Mouse (Mus musculus) mouse embryonic stem cell (cell line): ENCODE data around the gene Fam83g.

ENCODE experiments used
- in situ Hi-C, 2 experiments: fragments of 300-500 bp; cut with MboI; formaldehyde crosslinking; loops; 1 replicate in 1 of 2; 3 replicates in 1 of 2; pipeline ENCODE4 v1.14.3; 2019 to 2020; ENCODE audit warnings: low sequenced_read_pairs in 2 of 2, low pct_unique_long_range_greater_than_20kb in 1 of 2, mixed read lengths in 1 of 2; ENCODE audit not compliant: unreplicated experiment in 1 of 2

Gene Fam83g

DNA sequence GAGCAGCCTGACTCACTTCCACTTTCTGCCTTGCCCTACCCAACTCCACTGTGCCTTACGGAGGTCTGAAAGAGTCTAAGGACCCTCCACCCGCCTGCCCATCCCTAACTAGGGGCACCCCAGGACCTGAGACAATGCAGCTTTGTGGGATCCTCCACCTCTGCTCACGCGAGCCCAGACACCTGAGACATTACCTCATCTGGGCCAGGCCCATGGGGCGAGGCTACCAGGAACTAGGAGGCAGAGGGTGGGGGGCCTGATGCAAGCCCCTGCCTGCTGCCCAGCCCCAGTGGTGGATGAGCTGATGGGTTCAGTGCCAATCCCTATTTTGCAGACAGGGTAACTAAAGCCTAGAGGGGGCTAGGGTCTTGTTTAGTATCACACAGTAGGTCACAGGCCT, 15.6 kb downstream of the Fam83g start:
- in situ Hi-C loops = no loop called here

DNA sequence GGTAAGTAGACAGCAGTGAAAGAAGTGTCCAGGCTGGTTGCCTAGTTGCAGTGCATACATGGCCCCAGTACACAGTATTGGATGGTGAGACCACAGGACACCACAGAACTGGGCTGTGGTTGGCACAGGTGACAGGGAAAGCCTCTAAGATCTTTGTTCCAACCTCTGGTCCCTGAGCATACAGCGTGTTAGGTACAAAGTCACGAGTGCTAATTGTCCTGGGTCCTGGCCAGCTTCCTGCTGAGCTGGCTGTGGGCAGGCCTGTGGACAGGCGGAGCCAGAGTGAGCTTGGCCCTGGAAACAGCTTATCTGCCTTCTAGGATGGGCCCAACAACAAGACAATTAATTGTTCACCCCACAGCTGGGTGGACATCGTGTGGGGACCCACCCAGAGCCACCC, 16.0 kb downstream of the Fam83g start:
- in situ Hi-C loops = no loop called here

DNA sequence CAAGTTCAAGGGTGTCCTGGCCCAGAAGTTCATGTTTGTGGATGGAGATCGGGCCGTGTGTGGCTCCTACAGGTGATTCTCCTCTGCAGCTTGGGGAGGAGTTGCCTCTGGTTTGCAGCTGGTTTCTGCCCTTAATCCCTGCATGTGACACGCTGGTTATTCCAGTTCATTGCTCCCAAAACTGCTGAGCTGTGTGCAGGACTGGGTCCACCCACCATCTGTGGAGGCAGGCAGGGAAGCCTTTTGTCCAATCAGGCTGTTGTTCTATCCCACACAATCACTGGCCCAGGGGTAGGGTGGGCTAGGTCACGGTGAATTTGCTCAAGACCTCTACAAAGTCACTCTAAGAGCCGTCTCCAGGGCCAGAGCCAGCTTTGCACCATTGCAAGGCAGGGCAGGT, 17.8 kb downstream of the Fam83g start:
- in situ Hi-C loops = no loop called here

DNA sequence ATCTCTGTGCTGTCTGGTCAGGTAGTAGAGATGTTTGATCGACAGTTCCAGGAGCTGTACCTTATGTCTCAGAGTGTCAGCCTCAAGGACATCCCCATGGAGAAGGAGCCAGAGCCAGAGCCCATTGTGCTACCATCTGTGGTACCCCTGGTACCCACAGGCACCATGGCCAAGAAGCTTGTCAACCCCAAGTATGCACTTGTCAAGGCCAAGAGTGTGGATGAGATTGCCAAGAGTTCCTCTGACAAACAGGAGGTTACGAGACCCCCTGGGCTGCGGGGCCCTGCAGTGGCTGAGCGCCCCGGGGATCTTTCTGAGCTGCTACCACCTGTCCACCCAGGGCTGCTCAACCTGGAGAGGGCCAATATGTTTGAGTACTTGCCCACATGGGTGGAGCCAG, 18.6 kb downstream of the Fam83g start:
- in situ Hi-C loops = no loop called here

DNA sequence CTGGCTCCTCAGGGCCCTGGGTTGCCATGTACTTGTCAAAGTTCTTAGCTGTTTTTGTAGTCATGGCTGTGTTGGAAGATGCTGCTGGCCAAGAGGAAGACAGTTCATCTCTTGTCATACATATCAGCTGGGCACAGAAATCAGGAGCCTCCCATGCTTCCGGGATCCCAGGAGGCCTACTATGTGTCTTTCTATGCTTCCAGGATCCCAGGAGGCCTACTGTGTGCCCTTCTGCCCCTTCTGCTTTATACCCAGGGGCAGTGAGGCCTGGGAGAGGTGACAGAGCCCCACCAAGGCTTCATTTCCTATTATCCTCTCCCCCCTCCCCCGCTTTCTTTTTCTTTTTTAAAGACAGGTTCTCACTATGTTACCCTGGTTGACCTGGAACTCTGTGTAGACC, 21.7 kb downstream of the Fam83g start:
- in situ Hi-C loops = no loop called here

DNA sequence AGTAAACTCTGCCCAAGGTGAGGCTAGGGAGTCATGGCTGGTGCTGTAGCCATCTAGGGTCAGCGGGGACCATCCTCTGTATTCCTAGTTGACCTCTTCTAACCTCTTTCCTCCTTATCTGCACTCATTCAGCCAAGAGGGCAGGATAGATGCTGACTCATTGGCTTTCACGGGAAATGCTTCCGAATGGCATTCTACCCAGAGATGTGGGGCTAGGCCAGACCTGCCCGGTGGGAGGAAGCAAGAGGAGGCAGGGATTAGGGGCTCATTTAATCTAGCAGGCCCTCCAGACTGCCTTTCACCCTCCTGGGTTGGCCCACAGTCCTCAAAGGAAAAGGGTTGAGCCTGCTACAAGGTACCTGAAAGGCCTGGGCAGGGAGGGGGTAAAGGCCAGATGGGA, 22.3 kb downstream of the Fam83g start:
- in situ Hi-C loops = no loop called here

DNA sequence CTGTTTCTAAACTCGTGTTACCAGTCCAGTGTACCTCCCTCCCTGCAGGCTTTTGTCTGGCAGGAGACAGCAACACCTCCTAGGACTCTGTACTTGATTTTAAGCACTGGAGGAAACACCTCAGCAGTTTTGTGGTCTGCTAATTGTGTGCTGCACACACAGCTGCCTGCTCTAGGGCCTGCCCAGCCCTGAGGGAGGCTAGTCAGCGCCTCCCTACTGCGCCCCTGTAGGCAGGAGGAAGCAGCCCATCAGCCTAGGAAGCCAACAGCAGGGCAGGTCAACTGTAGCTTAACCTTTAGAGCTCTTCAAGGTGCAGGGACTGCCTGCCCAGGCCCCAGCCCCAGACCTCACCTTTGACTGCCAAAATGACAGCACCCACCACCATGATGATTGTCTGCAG, 25.0 kb downstream of the Fam83g start:
- in situ Hi-C loops = no loop called here

DNA sequence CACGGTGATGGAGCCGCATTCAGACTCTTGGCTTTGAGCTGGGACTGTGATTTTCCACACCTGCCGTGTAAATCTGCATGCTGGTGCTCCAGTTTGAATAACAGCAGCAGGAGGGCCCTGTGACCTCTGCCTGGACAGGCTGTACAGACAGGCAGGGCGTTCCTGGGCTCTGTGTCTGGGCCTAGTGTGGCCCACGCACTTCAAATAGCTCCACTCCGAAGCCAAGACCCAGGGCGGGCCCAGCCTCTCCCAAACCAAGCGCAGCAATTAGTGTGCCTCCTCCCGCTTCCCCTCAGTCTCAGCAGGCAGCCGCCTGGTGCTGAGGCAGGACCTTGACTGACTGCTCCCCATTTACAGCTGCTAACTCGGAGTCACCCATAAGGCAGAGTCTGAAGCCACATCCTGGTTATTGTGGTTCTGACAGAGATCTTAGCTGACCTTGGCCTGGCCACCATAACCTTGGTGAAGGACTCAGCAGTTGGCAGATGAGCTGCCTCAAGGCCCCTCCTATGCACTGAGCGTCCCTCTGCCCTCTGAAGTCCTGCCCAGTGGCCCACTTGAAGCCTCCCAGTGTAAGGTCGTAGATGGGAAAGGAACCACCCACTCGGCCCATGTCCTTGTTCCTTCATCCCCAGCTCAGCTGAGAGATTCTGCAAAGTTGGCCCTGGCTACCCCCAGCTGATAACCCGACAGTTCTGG, 29.4 kb downstream of the Fam83g start:
- in situ Hi-C loops = loop anchor here (10.0 kb wide), 2 partner anchors 89 to 299 kb away; no protein-coding TSS in a partner anchor

DNA sequence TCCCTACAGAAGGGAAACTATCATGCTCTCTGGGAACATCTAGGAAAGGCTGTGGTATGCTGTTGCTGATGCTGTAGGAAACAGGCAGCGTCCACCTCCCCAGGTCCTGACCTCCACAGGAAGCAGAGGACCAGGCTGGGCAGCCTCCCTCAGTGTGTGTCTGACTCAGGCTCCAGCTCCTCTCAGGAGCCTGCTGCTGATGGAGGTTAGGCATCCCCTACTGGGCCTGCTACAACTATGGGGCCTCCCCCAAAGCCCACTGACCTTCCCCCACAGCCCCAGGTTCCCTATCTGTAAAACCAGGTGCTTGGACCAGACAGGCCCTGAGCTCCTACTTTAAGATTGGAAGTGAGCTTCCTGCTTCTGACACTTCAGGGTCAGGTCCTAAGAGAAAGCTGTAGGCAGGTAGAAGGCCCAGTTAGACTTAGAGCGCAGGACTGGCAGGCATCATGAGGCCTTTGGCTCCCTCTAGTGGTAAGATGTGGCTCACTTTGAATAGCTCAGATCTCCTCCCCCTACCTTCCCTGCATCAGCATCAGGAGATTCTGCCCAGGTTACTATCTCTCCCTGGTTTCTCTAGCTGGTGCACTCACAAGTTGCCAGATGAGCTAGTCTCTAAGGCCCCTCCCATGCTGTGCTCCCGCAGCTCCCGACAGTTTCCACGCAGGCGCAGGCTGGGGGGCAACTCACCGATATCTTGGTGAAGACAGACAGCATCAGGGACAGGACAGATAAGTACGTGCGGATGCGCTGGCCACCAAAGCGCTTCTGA, 30.6 kb downstream of the Fam83g start:
- in situ Hi-C loops = loop anchor here (5.0 to 10.0 kb wide), 3 partner anchors 47 to 300 kb away; no protein-coding TSS in a partner anchor

DNA sequence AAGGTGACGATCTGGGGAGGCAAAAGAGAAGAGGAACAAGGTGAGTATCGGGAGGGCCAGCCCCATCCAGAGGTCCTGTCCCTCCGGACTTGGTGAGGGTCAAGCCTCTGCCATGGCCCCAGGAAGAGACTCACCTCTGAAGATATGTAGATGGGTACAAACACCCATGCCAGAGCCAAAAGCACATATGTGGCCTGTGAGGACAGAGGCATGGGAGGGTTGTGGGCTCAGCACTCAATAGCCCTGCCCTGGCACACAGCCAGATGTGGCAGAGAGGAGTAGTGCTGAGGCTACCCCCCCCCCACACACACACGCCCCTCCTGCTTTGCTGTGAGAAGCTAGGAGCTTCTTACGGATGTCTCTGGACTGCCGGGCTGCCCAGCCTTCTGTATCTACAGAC, 31.2 kb downstream of the Fam83g start:
- in situ Hi-C loops = loop anchor here (5.0 to 10.0 kb wide), 3 partner anchors 48 to 300 kb away; no protein-coding TSS in a partner anchor

DNA sequence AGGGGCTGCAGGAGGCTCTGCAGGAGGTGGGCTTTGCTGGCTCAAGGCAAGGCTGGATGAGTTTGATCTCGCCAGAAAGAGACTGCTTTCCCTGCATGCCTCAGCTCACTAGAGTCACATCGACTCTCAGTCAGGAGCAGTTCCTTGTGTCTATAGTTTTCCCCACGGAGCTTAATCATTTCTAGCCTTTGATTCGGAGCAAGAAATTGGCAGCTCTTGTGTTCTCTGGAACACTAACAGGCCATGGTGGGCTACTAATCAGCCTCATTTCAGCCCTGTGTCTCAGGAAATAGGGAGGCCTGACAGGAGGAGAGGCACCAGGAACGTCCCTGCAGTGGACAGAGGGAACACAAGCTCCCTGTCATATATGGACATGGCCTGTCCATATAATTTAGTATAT, 34.1 kb downstream of the Fam83g start:
- in situ Hi-C loops = loop anchor here (5.0 to 10.0 kb wide), 3 partner anchors 51 to 303 kb away; no protein-coding TSS in a partner anchor

DNA sequence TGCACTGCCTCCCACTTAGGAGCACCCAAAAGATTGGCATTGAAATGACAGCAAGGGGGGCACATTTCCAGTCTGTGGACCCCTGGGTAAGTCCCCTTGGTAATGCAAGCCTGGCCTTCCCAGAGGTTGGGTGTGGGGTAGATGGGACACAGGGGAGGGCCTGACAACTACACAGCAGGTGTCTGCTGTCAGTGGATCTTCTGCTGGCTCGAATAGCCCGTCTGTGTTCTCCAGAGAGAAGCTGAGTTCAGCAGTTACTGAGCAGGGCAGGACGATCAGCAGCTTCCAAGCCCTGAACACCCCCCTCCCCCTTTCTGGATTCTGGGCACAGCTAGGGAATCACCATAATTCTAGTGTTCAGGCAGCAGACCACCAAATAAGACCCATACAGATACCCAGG, 35.5 kb downstream of the Fam83g start:
- in situ Hi-C loops = loop anchor here (5.0 to 10.0 kb wide), 3 partner anchors 52 to 305 kb away; no protein-coding TSS in a partner anchor

DNA sequence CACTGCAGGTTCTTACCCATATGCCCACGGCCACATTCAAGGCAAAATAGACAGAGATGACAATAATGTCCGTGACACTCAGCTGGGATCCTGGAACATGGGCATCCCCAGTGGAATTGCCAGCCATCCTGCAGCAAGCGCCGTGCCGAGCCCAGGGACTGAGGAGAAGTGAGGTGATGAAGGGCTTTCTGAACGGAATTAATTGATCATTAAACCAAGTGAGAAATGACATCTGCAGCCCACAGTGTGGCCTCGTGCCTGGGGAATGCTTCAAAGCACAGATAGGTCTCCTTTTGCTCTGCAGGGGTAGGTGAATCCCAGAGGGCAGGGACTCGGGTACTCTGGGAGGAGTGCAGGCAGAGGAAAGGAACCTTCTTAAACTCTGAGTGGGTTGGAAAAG, 35.9 kb downstream of the Fam83g start:
- in situ Hi-C loops = loop anchor here (5.0 to 10.0 kb wide), 3 partner anchors 53 to 305 kb away; no protein-coding TSS in a partner anchor

DNA sequence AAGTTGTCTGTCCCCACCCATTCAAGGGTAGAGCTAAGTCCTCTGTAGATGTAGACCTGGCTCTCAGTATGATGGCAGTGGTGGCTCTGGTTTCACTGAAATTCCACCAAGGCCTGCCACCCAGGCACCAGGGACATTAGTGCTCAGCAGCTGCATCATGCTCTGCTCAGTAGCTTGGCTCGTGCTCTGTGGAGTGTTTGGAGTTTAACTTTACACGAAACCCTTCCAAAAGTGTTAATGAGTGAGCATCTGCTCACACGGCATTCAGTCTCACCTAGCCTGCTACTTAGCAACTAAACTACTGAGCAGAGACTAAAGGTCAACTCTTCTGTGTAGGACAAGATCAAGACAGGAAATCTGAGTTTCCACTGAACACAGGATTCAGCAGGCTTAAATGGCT, 36.7 kb downstream of the Fam83g start, which contains the start of gene Slc5a10:
Gene Slc5a10 (minus strand): TSS at position 191 of the 400 bp plus-strand sequence.
- in situ Hi-C loops = no loop called here

DNA sequence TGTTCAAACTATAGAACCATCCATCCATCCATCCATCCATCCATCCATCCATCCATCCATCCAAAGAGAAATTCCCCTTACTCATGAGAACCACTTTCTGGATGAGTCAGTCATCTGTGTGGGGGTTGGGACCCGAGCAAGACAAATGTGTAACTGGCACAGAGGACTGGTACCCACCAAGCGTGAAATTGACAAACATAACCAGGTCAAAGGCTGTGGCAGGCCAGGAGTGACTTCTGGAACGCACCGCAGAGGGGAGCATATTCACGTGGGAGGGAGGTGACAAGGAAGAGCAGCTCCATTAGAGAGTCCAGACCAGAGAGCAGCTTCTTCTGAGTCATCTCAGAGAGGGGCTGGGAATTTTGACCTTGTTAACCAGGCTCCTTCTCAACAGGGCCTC, 38.2 kb downstream of the Fam83g start:
- in situ Hi-C loops = no loop called here

DNA sequence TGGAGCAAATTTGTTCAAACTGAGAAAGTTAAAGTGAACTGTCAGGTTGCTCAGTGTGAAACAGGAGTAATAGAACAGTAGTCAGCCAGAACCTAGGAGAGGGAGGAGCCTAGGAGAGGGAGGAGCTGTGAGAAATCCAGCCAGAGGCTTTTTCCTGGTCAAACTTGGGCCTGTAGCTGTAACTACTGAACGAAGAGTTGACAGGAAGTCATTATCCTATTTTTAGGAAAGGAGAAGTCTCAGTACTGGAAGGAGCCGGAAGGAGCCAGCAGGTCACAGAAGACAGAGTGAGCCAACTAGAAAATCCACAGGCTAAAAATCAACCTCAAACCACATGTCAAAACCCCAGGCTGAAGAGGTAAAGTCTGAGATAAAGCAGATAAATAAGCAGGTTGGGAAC, 44.1 kb downstream of the Fam83g start:
- in situ Hi-C loops = no loop called here

DNA sequence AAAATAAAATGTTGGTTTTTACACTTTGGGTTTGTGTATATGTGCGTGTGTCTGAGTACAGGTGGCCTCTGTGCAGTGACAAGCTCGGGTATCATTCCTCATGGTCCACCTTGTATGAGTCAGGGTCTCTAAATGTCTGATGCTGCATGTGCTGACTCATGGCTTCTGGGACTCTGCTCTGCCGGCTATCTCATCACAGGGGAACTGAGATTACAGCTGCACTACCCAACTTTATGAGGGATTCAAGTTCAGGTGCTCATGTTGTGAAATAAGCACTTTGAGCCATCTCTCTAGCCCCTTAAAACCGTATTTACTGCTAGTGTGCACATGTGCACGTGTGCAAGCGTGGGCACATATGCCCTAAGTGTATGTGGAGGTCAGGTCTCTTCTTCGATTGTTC, 48.8 kb downstream of the Fam83g start:
- in situ Hi-C loops = no loop called here

DNA sequence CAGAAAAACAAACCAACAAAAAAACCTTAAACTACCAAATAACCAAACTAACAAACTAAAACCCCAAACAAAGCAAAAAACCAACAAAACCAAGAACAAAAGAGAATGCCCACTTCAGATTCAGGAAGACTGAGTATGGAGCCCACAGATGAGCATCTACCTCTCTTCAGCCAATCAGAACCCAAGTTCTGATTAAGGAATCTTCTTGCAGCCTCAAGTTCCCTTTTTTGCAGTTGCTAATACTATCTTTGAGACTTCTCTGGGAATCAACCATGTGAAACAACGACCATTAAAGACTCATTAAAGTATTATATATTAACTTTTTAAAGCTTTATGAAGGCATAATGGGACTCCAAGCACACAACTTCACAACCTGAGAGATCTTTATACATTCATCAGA, 53.4 kb downstream of the Fam83g start:
- in situ Hi-C loops = no loop called here

DNA sequence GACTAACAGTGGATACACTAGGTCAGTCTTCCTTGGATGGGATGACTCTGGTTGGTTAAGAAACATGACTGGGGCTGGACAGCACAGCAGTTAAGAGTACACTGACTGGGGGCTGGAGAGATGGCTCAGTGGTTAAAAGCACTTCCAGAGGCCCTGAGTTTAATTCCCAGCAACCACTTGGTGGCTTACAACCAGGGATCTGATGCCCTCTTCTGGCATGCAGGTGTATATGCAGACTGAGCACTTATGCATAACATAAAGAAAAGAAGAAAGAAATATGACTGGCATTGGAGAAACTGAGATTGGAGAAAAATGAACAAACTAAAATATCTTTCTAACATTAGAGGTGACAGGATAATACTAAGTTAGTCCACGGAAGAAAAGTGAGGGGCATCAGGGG, 56.6 kb downstream of the Fam83g start:
- in situ Hi-C loops = no loop called here

DNA sequence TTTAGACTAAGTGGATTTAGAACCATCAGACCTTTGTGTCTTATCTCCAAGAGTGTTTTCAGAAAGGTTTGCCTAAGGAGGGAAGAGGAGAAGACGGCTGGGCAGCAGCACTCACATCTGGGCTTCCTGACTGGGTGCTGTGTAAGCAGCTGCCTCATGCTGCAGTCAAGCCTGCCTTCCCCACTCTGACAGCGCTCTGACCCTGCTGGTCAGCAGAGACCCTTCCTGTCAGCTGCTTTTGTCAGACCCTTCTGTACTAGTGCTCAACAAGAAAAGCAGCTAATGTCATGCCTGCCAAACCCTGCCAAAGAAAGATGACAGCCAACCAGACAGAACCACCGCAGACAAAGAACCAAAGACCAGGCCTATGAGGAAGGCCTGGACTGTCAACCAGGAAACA, 59.9 kb downstream of the Fam83g start:
- in situ Hi-C loops = no loop called here
